ENCODE assay signal across 20 mouse cellular contexts in genomic region chr4:132621287-132622068, GRCm38 (mm10). TPM values are rescaled to one million over a fixed set of nuclear protein-coding genes. Genes with fewer than 3 reads are reported as not detected.
DNase-seq lines count a peak whose midpoint lies in the region; ATAC-seq and TF ChIP-seq lines count a peak whose summit lies in the region.
"Had no signal": no experiment of that assay in that cellular context is flagged by ENCODE, and none has a peak within 500 bp of the region (broad histone marks: within the 10 kb centered on the region; RNA-seq: fewer than 3 reads in every experiment).

No protein-coding gene starts in this region.

- TF ChIP-seq POLR2A in CH12.LX (IDR thresholded peaks at IDR 0.05; ENCODE audit: low read depth, low read length): no peak

- ATAC-seq in forebrain, embryonic 11.5 days (replicated peaks; ENCODE audit: low FRiP score): no peak
- no peak for ATAC-seq in forebrain, embryonic 13.5 days
- peak; percentile 62 for ATAC-seq in common myeloid progenitor, adult 5-6 weeks (replicated peaks; ENCODE audit: low read depth, poor library complexity, severe bottlenecking)
- peak; percentile 40 for ATAC-seq in megakaryocyte, adult 5-6 weeks (ENCODE audit: poor library complexity, severe bottlenecking)
- ATAC-seq in hindbrain, embryonic 11.5 days (ENCODE audit: low FRiP score): no peak
- ATAC-seq: activated CD4-positive, CD25-positive, alpha-beta regulatory T cell, adult 4 months; forebrain, embryonic 14.5 days; hindbrain, postnatal 0 days had no signal

- no peak overlapping the region for H3K4me3 ChIP-seq in forebrain, embryonic 11.5 days (ENCODE audit: low read depth, low read length)
- no peak overlapping the region for H3K4me3 ChIP-seq in forebrain, embryonic 13.5 days
- H3K4me3 ChIP-seq in CH12.LX (replicated peaks in 1 of 3; ENCODE audit: low read depth in 2 of 3, low read length in 2 of 3, poor library complexity in 1 of 3): no peak overlapping the region
- no peak overlapping the region for H3K4me3 ChIP-seq in hindbrain, embryonic 11.5 days (ENCODE audit: low read depth, low read length)
- H3K4me3 ChIP-seq: heart, embryonic 10.5 days; limb, embryonic 13.5 days; myocyte had no signal

- no peaks in the 10 kb centered on the region for H3K36me3 ChIP-seq in forebrain, embryonic 11.5 days (ENCODE audit: control insufficient read depth, insufficient read depth, low read length)
- no peaks in the 10 kb centered on the region for H3K36me3 ChIP-seq in forebrain, embryonic 13.5 days (ENCODE audit: poor library complexity, severe bottlenecking)
- peaks cover 0 to 12% of the 10 kb centered on the region in 2 experiments for H3K36me3 ChIP-seq in CH12.LX (replicated peaks in 1 of 2; ENCODE audit: control insufficient read depth in 1 of 2, insufficient read depth in 1 of 2, low read length in 1 of 2)
- no peaks in the 10 kb centered on the region for H3K36me3 ChIP-seq in hindbrain, embryonic 11.5 days (ENCODE audit: control insufficient read depth, insufficient read depth, low read length)
- H3K36me3 ChIP-seq: heart, embryonic 10.5 days; limb, embryonic 13.5 days had no signal

- DNase-seq in forebrain, embryonic 11.5 days (ENCODE audit: low spot score): peak; percentile 44
- DNase-seq in CH12.LX (ENCODE audit: extremely low read depth): peak; percentile 32
- no peak for DNase-seq in layer of hippocampus, postnatal 14 days (ENCODE audit: low spot score in 2 of 2)
- no peak for DNase-seq in hindbrain, embryonic 11.5 days (ENCODE audit: low spot score)
- no peak for DNase-seq in c-Kit-positive CD71-positive TER-119-positive erythroid progenitor cells, embryonic 14.5 days (ENCODE audit: low spot score)
- DNase-seq: cerebellum, adult 9-10 months; embryo, embryonic 11 days; heart, postnatal 14 days; kidney, adult 9 months; thymus, adult 18-20 months had no signal

- TF ChIP-seq RAD21 in CH12.LX (IDR thresholded peaks at IDR 0.05; ENCODE audit: low read depth, low read length): no peak

- H3K9ac ChIP-seq in forebrain, embryonic 11.5 days (ENCODE audit: low read length): no peak overlapping the region
- H3K9ac ChIP-seq in forebrain, embryonic 13.5 days: no peak overlapping the region
- H3K9ac ChIP-seq in CH12.LX (ENCODE audit: insufficient read depth, low read depth): no peak overlapping the region
- H3K9ac ChIP-seq in hindbrain, embryonic 11.5 days (ENCODE audit: low read depth, low read length): no peak overlapping the region
- H3K9ac ChIP-seq: limb, embryonic 13.5 days had no signal

- H3K4me2 ChIP-seq in forebrain, embryonic 11.5 days (ENCODE audit: low read depth, low read length, severe bottlenecking): no peak overlapping the region
- no peak overlapping the region for H3K4me2 ChIP-seq in forebrain, embryonic 13.5 days
- H3K4me2 ChIP-seq in CH12.LX (ENCODE audit: insufficient read depth, low read depth, poor library complexity, severe bottlenecking): no peak overlapping the region
- H3K4me2 ChIP-seq in hindbrain, embryonic 11.5 days (replicated peaks; ENCODE audit: low read depth, low read length): no peak overlapping the region
- H3K4me2 ChIP-seq: limb, embryonic 13.5 days; midbrain, embryonic 11.5 days had no signal

- in situ Hi-C loops in CH12.LX (cut with MboI; ENCODE audit: low pct_ligation_motif_present, low pct_unique_long_range_greater_than_20kb, low sequenced_read_pairs): no loop called here

- no peak for TF ChIP-seq CTCF in CH12.LX (conservative IDR thresholded peaks at IDR 0.05 in 1 of 2, IDR thresholded peaks at IDR 0.05 in 1 of 2; ENCODE audit: low read depth in 2 of 2, low read length in 2 of 2)

- no peak overlapping the region for H3K27ac ChIP-seq in forebrain, embryonic 11.5 days (ENCODE audit: low read depth, low read length)
- H3K27ac ChIP-seq in forebrain, embryonic 13.5 days: no peak overlapping the region
- no peak overlapping the region for H3K27ac ChIP-seq in CH12.LX (ENCODE audit: insufficient read depth, low read depth)
- no peak overlapping the region for H3K27ac ChIP-seq in hindbrain, embryonic 11.5 days (ENCODE audit: low read depth, low read length)
- H3K27ac ChIP-seq: heart, embryonic 10.5 days; hindbrain, postnatal 0 days; limb, embryonic 13.5 days had no signal

- WGBS in forebrain, embryonic 11.5 days: 76% methylated on average over 7 of the region's 7 CpGs
- 81% methylated on average over 7 of the region's 7 CpGs for WGBS in forebrain, embryonic 13.5 days
- WGBS in hindbrain, embryonic 11.5 days: 72% methylated on average over 7 of the region's 7 CpGs

- H3K79me2 ChIP-seq in CH12.LX (replicated peaks; ENCODE audit: control insufficient read depth, extremely low read depth, insufficient read depth, poor library complexity, severe bottlenecking): no peaks in the 10 kb centered on the region

- H3K27me3 ChIP-seq in forebrain, embryonic 11.5 days (ENCODE audit: control insufficient read depth, insufficient read depth, low read length): no peaks in the 10 kb centered on the region
- H3K27me3 ChIP-seq in forebrain, embryonic 13.5 days: no peaks in the 10 kb centered on the region
- H3K27me3 ChIP-seq in CH12.LX (replicated peaks): no peaks in the 10 kb centered on the region
- H3K27me3 ChIP-seq in hindbrain, embryonic 11.5 days (ENCODE audit: control insufficient read depth, insufficient read depth, low read length): no peaks in the 10 kb centered on the region
- H3K27me3 ChIP-seq: limb, embryonic 13.5 days had no signal

- no peak for TF ChIP-seq EP300 in CH12.LX (IDR thresholded peaks at IDR 0.05; ENCODE audit: low read length)

- dilution Hi-C loops in CH12.LX (cut with MboI; ENCODE audit: extremely low pct_ligation_motif_present, extremely low pct_unique_long_range_greater_than_20kb, low sequenced_read_pairs): no loop called here

- no peaks in the 10 kb centered on the region for H3K9me3 ChIP-seq in forebrain, embryonic 11.5 days (ENCODE audit: control insufficient read depth, low read length)
- H3K9me3 ChIP-seq in forebrain, embryonic 13.5 days (replicated peaks): no peaks in the 10 kb centered on the region
- H3K9me3 ChIP-seq in CH12.LX (replicated peaks; ENCODE audit: low read length): peaks cover 8% of the 10 kb centered on the region
- no peaks in the 10 kb centered on the region for H3K9me3 ChIP-seq in hindbrain, embryonic 11.5 days (ENCODE audit: control insufficient read depth, low read length)
- H3K9me3 ChIP-seq: heart, embryonic 10.5 days; limb, embryonic 13.5 days had no signal

- H3K4me1 ChIP-seq in forebrain, embryonic 11.5 days (replicated peaks; ENCODE audit: control insufficient read depth, insufficient read depth, low read length): no peaks in the 10 kb centered on the region
- H3K4me1 ChIP-seq in forebrain, embryonic 13.5 days: no peaks in the 10 kb centered on the region
- H3K4me1 ChIP-seq in CH12.LX (ENCODE audit: control insufficient read depth in 1 of 2, insufficient read depth in 2 of 2): peaks cover 0 to 6% of the 10 kb centered on the region in 2 experiments; a peak in 2 of 4 replicates
- no peaks in the 10 kb centered on the region for H3K4me1 ChIP-seq in hindbrain, embryonic 11.5 days (replicated peaks; ENCODE audit: control insufficient read depth, insufficient read depth, low read length)
- H3K4me1 ChIP-seq: heart, embryonic 10.5 days; limb, embryonic 13.5 days had no signal

TF ChIP-seq in CH12.LX, 34 proteins besides CTCF, POLR2A, EP300 and RAD21:
- TF ChIP-seq CHD1 (IDR thresholded peaks at IDR 0.05; ENCODE audit: low read depth, low read length): no peak
- TF ChIP-seq MAX (IDR thresholded peaks at IDR 0.05; ENCODE audit: low read length): no peak
- no peak for TF ChIP-seq GABPA (IDR thresholded peaks at IDR 0.05; ENCODE audit: insufficient replicate concordance, low read depth, low read length)
- TF ChIP-seq NELFE (IDR thresholded peaks at IDR 0.05; ENCODE audit: low read depth, low read length): no peak
- TF ChIP-seq NRF1 (IDR thresholded peaks at IDR 0.05; ENCODE audit: low read depth, low read length): no peak
- TF ChIP-seq MEF2A (IDR thresholded peaks at IDR 0.05; ENCODE audit: borderline replicate concordance, low read depth, low read length): no peak
- TF ChIP-seq ZKSCAN1 (IDR thresholded peaks at IDR 0.05; ENCODE audit: borderline replicate concordance, low read depth, low read length): no peak
- no peak for TF ChIP-seq MAFK (IDR thresholded peaks at IDR 0.05; ENCODE audit: insufficient replicate concordance, low read length)
- TF ChIP-seq ETS1 (conservative IDR thresholded peaks at IDR 0.05; ENCODE audit: low read depth, low read length): no peak
- no peak for TF ChIP-seq SMC3 (IDR thresholded peaks at IDR 0.05; ENCODE audit: low read depth, low read length)
- no peak for TF ChIP-seq ZNF384 (IDR thresholded peaks at IDR 0.05; ENCODE audit: low read depth, low read length)
- no peak for TF ChIP-seq MXI1 (IDR thresholded peaks at IDR 0.05; ENCODE audit: low read depth, low read length)
- TF ChIP-seq JUND (conservative IDR thresholded peaks at IDR 0.05; ENCODE audit: low read depth, low read length): no peak

RNA-seq across cellular contexts. Expression of gene Eya3, which starts 17.3 kb away (rescaled TPM):
- polyA plus RNA-seq in forebrain, embryonic 11.5 days (2014; fragmentation: Nextera tagmentation; extraction: Ambion mirVana): 31.6 and 31.9 TPM in 2 replicates
- 24.1 and 25.3 TPM in 2 replicates for polyA plus RNA-seq in forebrain, embryonic 13.5 days (2015; fragmentation: Nextera tagmentation; extraction: Ambion mirVana)
- 24.4 and 28.6 TPM in 2 replicates for total RNA-seq in CH12.LX (2012; rRNA removed)
- total RNA-seq in CH12.LX (2014; rRNA removed): 27.4 and 31.0 TPM in 2 replicates
- 50.0 and 54.8 TPM in 2 replicates for polyA plus RNA-seq in CH12.LX (2012; ENCODE audit: insufficient read length, low read depth)
- 18.3 and 35.8 TPM in 2 replicates for total RNA-seq in common myeloid progenitor, adult 5-6 weeks (2017)
- total RNA-seq in megakaryocyte, adult 5-6 weeks (2015): 49.3 and 52.8 TPM in 2 replicates
- total RNA-seq in megakaryocyte, adult 5-6 weeks (2017): 23.5 and 31.7 TPM in 2 replicates
- 10 to 100 TPM; 21.2 to 25.8 TPM for total RNA-seq in layer of hippocampus, postnatal 14 days (2021)
- 21.9 and 34.1 TPM in 2 replicates for polyA plus RNA-seq in hindbrain, embryonic 11.5 days (2014; fragmentation: Nextera tagmentation; extraction: Ambion mirVana)

RNA-seq across cellular contexts. Expression of gene Ptafr, which starts 57.6 kb away (rescaled TPM):
- 0.25 and 0.40 TPM in 2 replicates for polyA plus RNA-seq in forebrain, embryonic 11.5 days (2014; fragmentation: Nextera tagmentation; extraction: Ambion mirVana)
- polyA plus RNA-seq in forebrain, embryonic 13.5 days (2015; fragmentation: Nextera tagmentation; extraction: Ambion mirVana): 0.13 and 0.35 TPM in 2 replicates
- total RNA-seq in CH12.LX (2012; rRNA removed) (0.04 TPM in 1 of 2 replicates, not detected in the other), CH12.LX (2014; rRNA removed) (0.31 and 0.34 TPM in 2 replicates)
- 0.65 and 1.1 TPM in 2 replicates for polyA plus RNA-seq in CH12.LX (2012; ENCODE audit: insufficient read length, low read depth)
- 2.1 TPM in 2 replicates for total RNA-seq in common myeloid progenitor, adult 5-6 weeks (2017)
- 19.6 and 20.6 TPM in 2 replicates for total RNA-seq in megakaryocyte, adult 5-6 weeks (2015)
- 38.9 and 40.8 TPM in 2 replicates for total RNA-seq in megakaryocyte, adult 5-6 weeks (2017)
- 1 to 10 TPM; 1.4 TPM for total RNA-seq in layer of hippocampus, postnatal 14 days (2021)
- 0.37 and 0.43 TPM in 2 replicates for polyA plus RNA-seq in hindbrain, embryonic 11.5 days (2014; fragmentation: Nextera tagmentation; extraction: Ambion mirVana)
- polyA plus RNA-seq: myocyte had no signal

Comparison
In these comparisons a context has a peak if more than half of its experiments do, and no peak if none do; other contexts are left out.
1. ATAC-seq: peak in common myeloid progenitor, adult 5-6 weeks (single experiment) and megakaryocyte, adult 5-6 weeks (single experiment); none in forebrain, embryonic 11.5 days (single experiment), forebrain, embryonic 13.5 days (single experiment) and hindbrain, embryonic 11.5 days (single experiment).
2. DNase-seq: peak in forebrain, embryonic 11.5 days (single experiment) and CH12.LX (single experiment); none in layer of hippocampus, postnatal 14 days (0 of 2), hindbrain, embryonic 11.5 days (single experiment) and c-Kit-positive CD71-positive TER-119-positive erythroid progenitor cells, embryonic 14.5 days (single experiment).